Mouse (Mus musculus) hindbrain, postnatal 0 days (tissue): ENCODE data around the gene Dab1. TPM values are rescaled to one million over a fixed set of nuclear protein-coding genes. Genes with fewer than 3 reads are reported as not detected.

Source experiments
- ATAC-seq: fragments of 200-750 bp; cut with Nextera tagmentation; 2 replicates; pipeline ENCODE4 v1.8.0; 2017; ENCODE audit warnings: mild to moderate bottlenecking, moderate TSS enrichment, moderate library complexity
- DNase-seq: peaks from one replicate; pipeline ENCODE4 v3.0.0-alpha.2; 2015; ENCODE audit warnings: low spot score
- H3K27ac ChIP-seq: fragments of 300-500 bp; sonication (generic); 2 replicates; pipeline ENCODE4 v1.5.1; 2014; ENCODE audit warnings: mild to moderate bottlenecking
- H3K27me3 ChIP-seq: fragments of 300-500 bp; sonication (generic); 2 replicates; pipeline ENCODE4 v1.6.1; 2014; ENCODE audit warnings: low read length, mixed read lengths; ENCODE audit not compliant: insufficient read depth
- H3K36me3 ChIP-seq: fragments of 300-500 bp; sonication (generic); 2 replicates; pipeline ENCODE4 v1.6.1; 2014; ENCODE audit warnings: low read length, mixed read lengths; ENCODE audit not compliant: insufficient read depth
- H3K4me1 ChIP-seq: fragments of 300-500 bp; sonication (generic); 2 replicates; pipeline ENCODE4 v1.6.1; 2014; ENCODE audit warnings: antibody characterized with exemption, low read length, mixed read lengths; ENCODE audit not compliant: insufficient read depth
- H3K4me2 ChIP-seq: fragments of 300-500 bp; sonication (generic); 2 replicates; pipeline ENCODE4 v1.6.1; 2014; ENCODE audit warnings: low read depth, mild to moderate bottlenecking, low read length, moderate library complexity, mixed read lengths
- H3K4me3 ChIP-seq: fragments of 300-500 bp; sonication (generic); 2 replicates; pipeline ENCODE4 v1.5.1; 2014; ENCODE audit warnings: low read length
- H3K9ac ChIP-seq: fragments of 300-500 bp; sonication (generic); replicated peaks from 2 replicates; pipeline ENCODE4 v1.6.1; 2014; ENCODE audit warnings: mild to moderate bottlenecking, low read length, moderate library complexity, mixed read lengths
- H3K9me3 ChIP-seq: fragments of 300-500 bp; sonication (generic); 2 replicates; pipeline ENCODE4 v1.6.1; 2016; ENCODE audit warnings: low read length, mixed read lengths
- CTCF ChIP-seq: IDR thresholded peaks from 2 replicates; pipeline ENCODE4 v1.5.1; 2016; ENCODE audit warnings: antibody characterized with exemption, control low read depth, low read depth
- WGBS: fragments of 180-500 bp; shearing (Covaris S2); extraction: QIAGEN DNeasy Blood & Tissue Kit; methylation state at CpG from one replicate; pipeline ENCODE4 v1.1.7; 2014; 5-methylcytosine and 5-hydroxymethylcytosine counted together
- polyA plus RNA-seq: library from polyadenylated mRNA; unstranded; fragments of >200 nt; fragmentation: Nextera tagmentation; extraction: Ambion mirVana; gene quantifications from 2 replicates; pipeline ENCODE4 v1.2.1, GENCODE M21; 2015
- total RNA-seq: library from RNA; depleted of rRNA; stranded (reverse); fragments of >200 nt; gene quantifications from 2 replicates; pipeline ENCODE4 v1.2.3, GENCODE M21; 2014

Dab1 gene
- total and polyA plus RNA-seq, 2 experiments from 2014 or later, result 38.2 to 76.2 TPM

GRCm38 (mm10) chr4:104220099-104220498, 600.9 kb downstream of the Dab1 start:
- Histone ChIP-seq H3K4me2 (no peak overlapping the region), H3K36me3 (no peaks in the 10 kb centered on the region), H3K9ac (no peak overlapping the region), H3K4me1 (peaks cover 4% of the 10 kb centered on the region; the same call in 1 of the 2 replicates), H3K4me3 (no peak overlapping the region), H3K27ac (no peak overlapping the region), H3K9me3 (no peaks in the 10 kb centered on the region), H3K27me3 (no peaks in the 10 kb centered on the region)
- TF ChIP-seq CTCF, result no peak
- ATAC-seq, result no peak
- DNase-seq, result no peak
- WGBS, result 44% methylated on average over 3 of the region's 3 CpGs

- H3K9me3 ChIP-seq, result no peaks in the 10 kb centered on the region
- H3K9ac ChIP-seq, result no peak overlapping the region
- H3K27me3 ChIP-seq, result no peaks in the 10 kb centered on the region
- no peak for TF ChIP-seq CTCF
- ATAC-seq (no peak), DNase-seq (no peak)
- no peak overlapping the region for H3K4me3 ChIP-seq
- no peak overlapping the region for H3K4me2 ChIP-seq
- WGBS, result 88% methylated on average over 3 of the region's 3 CpGs
- no peaks in the 10 kb centered on the region for H3K4me1 ChIP-seq
- no peak overlapping the region for H3K27ac ChIP-seq
- H3K36me3 ChIP-seq, result no peaks in the 10 kb centered on the region
These were observed 610.1 kb downstream of the Dab1 start for GRCm38 (mm10) chr4:104229296-104229695.

GRCm38 (mm10) chr4:104246506-104246905, 627.3 kb downstream of the Dab1 start:
- H3K27ac ChIP-seq, result no peak overlapping the region
- no peaks in the 10 kb centered on the region for H3K36me3 ChIP-seq
- no peak overlapping the region for H3K4me3 ChIP-seq
- no peaks in the 10 kb centered on the region for H3K27me3 ChIP-seq
- no peak overlapping the region for H3K4me2 ChIP-seq
- 74% methylated on average over 1 of the region's 1 CpGs for WGBS
- DNase-seq (no peak), ATAC-seq (no peak)
- H3K9ac ChIP-seq, result no peak overlapping the region
- no peaks in the 10 kb centered on the region for H3K4me1 ChIP-seq
- no peaks in the 10 kb centered on the region for H3K9me3 ChIP-seq
- TF ChIP-seq CTCF, result no peak

GRCm38 (mm10) chr4:104249462-104249861, 630.3 kb downstream of the Dab1 start:
- H3K4me2 ChIP-seq, result no peak overlapping the region
- ATAC-seq (no peak), DNase-seq (no peak)
- TF ChIP-seq CTCF, result no peak
- no peaks in the 10 kb centered on the region for H3K36me3 ChIP-seq
- H3K4me1 ChIP-seq, result no peaks in the 10 kb centered on the region
- no peaks in the 10 kb centered on the region for H3K27me3 ChIP-seq
- no peak overlapping the region for H3K9ac ChIP-seq
- no peak overlapping the region for H3K4me3 ChIP-seq
- 63% methylated on average over 6 of the region's 6 CpGs for WGBS
- H3K27ac ChIP-seq, result no peak overlapping the region
- H3K9me3 ChIP-seq, result no peaks in the 10 kb centered on the region

GRCm38 (mm10) chr4:104257776-104258175, 638.6 kb downstream of the Dab1 start:
- Histone ChIP-seq H3K9me3 (no peaks in the 10 kb centered on the region), H3K4me1 (no peaks in the 10 kb centered on the region), H3K27ac (no peak overlapping the region), H3K27me3 (no peaks in the 10 kb centered on the region), H3K36me3 (no peaks in the 10 kb centered on the region), H3K4me2 (no peak overlapping the region), H3K9ac (no peak overlapping the region), H3K4me3 (no peak overlapping the region)
- no peak for DNase-seq
- no peak for TF ChIP-seq CTCF
- ATAC-seq, result no peak
- WGBS, result 63% methylated on average over 8 of the region's 8 CpGs

- Histone ChIP-seq H3K27me3 (no peaks in the 10 kb centered on the region), H3K9me3 (no peaks in the 10 kb centered on the region), H3K4me1 (no peaks in the 10 kb centered on the region), H3K36me3 (no peaks in the 10 kb centered on the region), H3K9ac (no peak overlapping the region), H3K4me3 (no peak overlapping the region), H3K27ac (peak overlapping the region; percentile 8; the same call in 1 of the 2 replicates), H3K4me2 (no peak overlapping the region)
- TF ChIP-seq CTCF, result no peak
- no peak for ATAC-seq
- peak; percentile 14 for DNase-seq
- 48% methylated on average over 6 of the region's 6 CpGs for WGBS
These were observed 650.4 kb downstream of the Dab1 start for GRCm38 (mm10) chr4:104269422-104270172.

- no peak for TF ChIP-seq CTCF
- Histone ChIP-seq H3K4me1 (no peaks in the 10 kb centered on the region), H3K27me3 (no peaks in the 10 kb centered on the region), H3K4me2 (no peak overlapping the region), H3K9me3 (no peaks in the 10 kb centered on the region), H3K27ac (peak overlapping the region; percentile 8; the same call in 1 of the 2 replicates), H3K36me3 (no peaks in the 10 kb centered on the region), H3K9ac (no peak overlapping the region), H3K4me3 (no peak overlapping the region)
- WGBS, result 34% methylated on average over 5 of the region's 5 CpGs
- DNase-seq, result peak; percentile 53
- peak; percentile 83 for ATAC-seq
These were observed 651.0 kb downstream of the Dab1 start for GRCm38 (mm10) chr4:104270173-104270557.
